Mouse (Mus musculus) lung, adult 2 months (tissue): ENCODE data around the gene Zc3h18.

Experiments used
- CTCF ChIP-seq: fragments of 200-500 bp; IDR thresholded peaks from 2 replicates; pipeline ENCODE4 v1.5.1; 2011; ENCODE audit warnings: mild to moderate bottlenecking, low read length, control low read depth; ENCODE audit not compliant: insufficient read depth
- POLR2A ChIP-seq: fragments of 200-500 bp; IDR thresholded peaks from 2 replicates; pipeline ENCODE4 v1.6.1; 2011; ENCODE audit warnings: low read depth, mild to moderate bottlenecking, control low read depth, low read length, borderline replicate concordance; ENCODE audit errors: extremely low read depth

DNA sequence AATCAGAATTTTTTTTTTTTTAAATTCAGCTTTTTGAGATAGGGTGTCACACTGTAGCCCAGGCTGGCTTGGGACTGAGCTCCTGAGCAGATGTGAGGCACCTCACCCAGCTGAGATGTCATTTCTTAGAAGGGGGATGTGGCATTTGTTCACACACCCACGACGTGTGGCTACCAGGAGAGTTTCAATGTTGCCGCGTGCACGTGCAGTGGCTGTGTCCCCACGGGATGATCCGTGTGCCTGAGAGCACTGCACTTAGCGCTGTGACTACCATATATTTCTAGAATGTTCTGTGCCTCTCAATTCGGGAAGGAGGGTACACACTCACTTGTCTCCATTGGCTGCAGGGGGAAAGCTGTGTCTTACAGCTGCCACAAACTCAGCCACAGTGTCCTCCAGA is 59.7 kb downstream of the Zc3h18 start:
- TF ChIP-seq CTCF (no peak), POLR2A (no peak)
